Mouse (Mus musculus) CH12.LX (cell line): ENCODE measurements at regions not wholly inside any gene's neighbourhood (a gene's known extent, or its start where the extent isn't known, plus 50 kb on each side); places are given as distances from the start of the nearest gene placed in this dataset.
A peak's percentile ranks its signal among the peaks of the same experiment; 100 is the strongest.

ENCODE experiments used
- DNase-seq: peaks from one replicate; pipeline ENCODE4 v3.0.0-alpha.2; 2013; ENCODE audit errors: extremely low read depth
- H3K27ac ChIP-seq: 2 replicates; pipeline ENCODE4 v1.5.1; 2012; ENCODE audit warnings: low read depth, mild to moderate bottlenecking, control low read depth, moderate library complexity; ENCODE audit not compliant: insufficient read depth
- H3K27me3 ChIP-seq: replicated peaks from 2 replicates; pipeline ENCODE3; 2012; ENCODE audit warnings: inconsistent platforms
- H3K36me3 ChIP-seq, 2 experiments: replicated peaks in 1 of 2; 2 replicates each; pipeline versions ENCODE3 to v1.6.1; 2012; ENCODE audit warnings: inconsistent platforms in 1 of 2, low read length in 1 of 2, mild to moderate bottlenecking in 1 of 2, mixed read lengths in 1 of 2, moderate library complexity in 1 of 2; ENCODE audit not compliant: control insufficient read depth in 1 of 2, insufficient read depth in 1 of 2
- H3K4me1 ChIP-seq, 2 experiments: 2 replicates each; pipeline ENCODE4 v1.6.1; 2012; ENCODE audit warnings: inconsistent platforms in 1 of 2, moderate library complexity in 1 of 2; ENCODE audit not compliant: insufficient read depth in 2 of 2, control insufficient read depth in 1 of 2
- H3K4me2 ChIP-seq: 2 replicates; pipeline ENCODE4 v1.6.1; 2012; ENCODE audit warnings: low read depth, mild to moderate bottlenecking, control low read depth; ENCODE audit not compliant: poor library complexity, insufficient read depth, severe bottlenecking
- H3K4me3 ChIP-seq, 3 experiments: fragments of 150-350 bp in 1 of 3; sonication (generic) in 1 of 3; replicated peaks in 1 of 3; 2 replicates each; pipeline versions ENCODE3 to v1.5.1; 2011 to 2012; ENCODE audit warnings: low read depth in 2 of 3, low read length in 2 of 3, mild to moderate bottlenecking in 2 of 3, moderate library complexity in 2 of 3, control low read depth in 1 of 3, improper control_type of control experiment in 1 of 3, inconsistent platforms in 1 of 3, mixed read lengths in 1 of 3; ENCODE audit not compliant: poor library complexity in 1 of 3
- H3K79me2 ChIP-seq: replicated peaks from 2 replicates; pipeline ENCODE4 v1.6.1; 2012; ENCODE audit warnings: mild to moderate bottlenecking, moderate library complexity; ENCODE audit not compliant: control insufficient read depth, poor library complexity, insufficient read depth, severe bottlenecking; ENCODE audit errors: extremely low read depth
- H3K9ac ChIP-seq: 2 replicates; pipeline ENCODE4 v1.6.1; 2012; ENCODE audit warnings: low read depth, mild to moderate bottlenecking, control low read depth, moderate library complexity; ENCODE audit not compliant: insufficient read depth
- H3K9me3 ChIP-seq: replicated peaks from 2 replicates; pipeline ENCODE3; 2012; ENCODE audit warnings: low read length, inconsistent platforms, mixed read lengths
- CHD2 ChIP-seq: IDR thresholded peaks from 2 replicates; pipeline ENCODE4 v1.6.1; 2011; ENCODE audit warnings: low read length, improper control_type of control experiment
- E2F4 ChIP-seq: IDR thresholded peaks from 2 replicates; pipeline ENCODE4 v1.6.1; 2011; ENCODE audit warnings: low read depth, low read length, improper control_type of control experiment; ENCODE audit not compliant: insufficient replicate concordance
- ELF1 ChIP-seq: IDR thresholded peaks from 2 replicates; pipeline ENCODE4 v1.6.1; 2014; ENCODE audit warnings: low read depth, mild to moderate bottlenecking, inconsistent platforms, low read length, improper control_type of control experiment
- EP300 ChIP-seq: IDR thresholded peaks from 2 replicates; pipeline ENCODE4 v1.6.1; 2011; ENCODE audit warnings: low read length, improper control_type of control experiment
- ETS1 ChIP-seq: conservative IDR thresholded peaks from 2 replicates; pipeline ENCODE4 v1.6.1; 2012; ENCODE audit warnings: low read depth, mild to moderate bottlenecking, inconsistent platforms, low read length, improper control_type of control experiment, moderate library complexity
- IRF4 ChIP-seq: IDR thresholded peaks from 2 replicates; pipeline ENCODE4 v1.6.1; 2014; ENCODE audit warnings: low read depth, mild to moderate bottlenecking, inconsistent platforms, low read length, improper control_type of control experiment
- JUN ChIP-seq: IDR thresholded peaks from 2 replicates; pipeline ENCODE4 v1.6.1; 2011; ENCODE audit warnings: low read depth, mild to moderate bottlenecking, low read length, improper control_type of control experiment, moderate library complexity; ENCODE audit not compliant: insufficient read depth
- MAX ChIP-seq: IDR thresholded peaks from 2 replicates; pipeline ENCODE4 v1.6.1; 2011; ENCODE audit warnings: low read length, improper control_type of control experiment
- MXI1 ChIP-seq: IDR thresholded peaks from 2 replicates; pipeline ENCODE4 v1.6.1; 2011; ENCODE audit warnings: mild to moderate bottlenecking, low read depth, low read length, improper control_type of control experiment
- MYC ChIP-seq: IDR thresholded peaks from 2 replicates; pipeline ENCODE4 v1.6.1; 2011; ENCODE audit warnings: low read depth, mild to moderate bottlenecking, improper control_type of control experiment, low read length
- NELFE ChIP-seq: IDR thresholded peaks from 2 replicates; pipeline ENCODE4 v1.6.1; 2011; ENCODE audit warnings: low read depth, low read length, improper control_type of control experiment
- PAX5 ChIP-seq: IDR thresholded peaks from 2 replicates; pipeline ENCODE4 v1.6.1; 2012; ENCODE audit warnings: low read length, inconsistent platforms, mixed read lengths
- POLR2A ChIP-seq: IDR thresholded peaks from 2 replicates; pipeline ENCODE4 v1.6.1; 2011; ENCODE audit warnings: low read depth, mild to moderate bottlenecking, improper control_type of control experiment, low read length
- POLR2AphosphoS2 ChIP-seq: IDR thresholded peaks from 2 replicates; pipeline ENCODE4 v1.6.1; 2011; ENCODE audit warnings: low read depth, low read length, improper control_type of control experiment
- RAD21 ChIP-seq: IDR thresholded peaks from 2 replicates; pipeline ENCODE4 v1.6.1; 2011; ENCODE audit warnings: low read depth, mild to moderate bottlenecking, low read length, improper control_type of control experiment, moderate library complexity
- SMC3 ChIP-seq: IDR thresholded peaks from 2 replicates; pipeline ENCODE4 v1.6.1; 2011; ENCODE audit warnings: low read depth, low read length, improper control_type of control experiment
- TBP ChIP-seq: conservative IDR thresholded peaks from 2 replicates; pipeline ENCODE4 v1.6.1; 2011; ENCODE audit warnings: low read depth, low read length, improper control_type of control experiment
- USF2 ChIP-seq: conservative IDR thresholded peaks from 2 replicates; pipeline ENCODE4 v1.6.1; 2011; ENCODE audit warnings: low read depth, low read length, improper control_type of control experiment
- ZKSCAN1 ChIP-seq: IDR thresholded peaks from 2 replicates; pipeline ENCODE4 v1.6.1; 2012; ENCODE audit warnings: low read depth, inconsistent platforms, low read length, improper control_type of control experiment, borderline replicate concordance
- dilution Hi-C: fragments of 300-500 bp; cut with MboI; formaldehyde crosslinking; loops from 2 replicates; pipeline ENCODE4 v1.14.3; 2020; ENCODE audit warnings: low sequenced_read_pairs; ENCODE audit not compliant: extremely low pct_unique_long_range_greater_than_20kb, extremely low pct_ligation_motif_present
- in situ Hi-C: fragments of 300-500 bp; cut with MboI; formaldehyde crosslinking; loops from 3 replicates; pipeline ENCODE4 v1.14.3; 2019; ENCODE audit warnings: low sequenced_read_pairs, low pct_ligation_motif_present, low pct_unique_long_range_greater_than_20kb, mixed read lengths

GRCm38 (mm10) chr3:70181611-70182010, 174.2 kb downstream of the Otol1 start:
- no peaks in the 10 kb centered on the region for H3K27me3 ChIP-seq
- peaks cover 3 to 18% of the 10 kb centered on the region in 2 experiments; a peak in 3 of 4 replicates for H3K4me1 ChIP-seq
- H3K4me3 ChIP-seq: no peak overlapping the region
- H3K9ac ChIP-seq: no peak overlapping the region
- peak; percentile 54 for DNase-seq
- in situ Hi-C loops (no loop called here), dilution Hi-C loops (no loop called here)
- H3K4me2 ChIP-seq: no peak overlapping the region
- no peak for TF ChIP-seq JUN
- no peak for TF ChIP-seq ZKSCAN1
- TF ChIP-seq POLR2AphosphoS2: no peak
- peak; percentile 27; the same call in 1 of the 2 replicates for TF ChIP-seq EP300
- no peak for TF ChIP-seq MXI1
- TF ChIP-seq E2F4: no peak
- no peak for TF ChIP-seq ELF1
- TF ChIP-seq RAD21: no peak
- TF ChIP-seq POLR2A: no peak
- TF ChIP-seq TBP: no peak
- no peak for TF ChIP-seq NELFE
- peak; percentile 83 for TF ChIP-seq ETS1
- TF ChIP-seq MAX: no peak
- TF ChIP-seq MYC: no peak
- no peak for TF ChIP-seq PAX5
- TF ChIP-seq USF2: no peak
- no peak for TF ChIP-seq SMC3
- TF ChIP-seq CHD2: no peak
- H3K9me3 ChIP-seq: no peaks in the 10 kb centered on the region
- no peak overlapping the region for H3K27ac ChIP-seq
- no peaks in the 10 kb centered on the region for H3K36me3 ChIP-seq
- no peaks in the 10 kb centered on the region for H3K79me2 ChIP-seq

GRCm38 (mm10) chr3:70190741-70191140, 183.3 kb downstream of the Otol1 start:
- in situ Hi-C loops: no loop called here
- Histone ChIP-seq H3K9me3 (no peaks in the 10 kb centered on the region), H3K27ac (no peak overlapping the region), H3K9ac (no peak overlapping the region), H3K4me2 (no peak overlapping the region), H3K79me2 (no peaks in the 10 kb centered on the region), H3K36me3 (no peaks in the 10 kb centered on the region), H3K4me1 (no peaks in the 10 kb centered on the region), H3K27me3 (no peaks in the 10 kb centered on the region), H3K4me3 (no peak overlapping the region)
- dilution Hi-C loops: no loop called here
- DNase-seq: no peak
- no peak for TF ChIP-seq IRF4
- no peak for TF ChIP-seq POLR2AphosphoS2
